Mouse (Mus musculus): ENCODE measurements around the gene Imp3. TPM values are rescaled to one million over a fixed set of nuclear protein-coding genes. Genes with fewer than 3 reads are reported as not detected.
"Not testable (repeated sequence)": the region's sequence is repeated elsewhere in the genome, so short reads cannot be mapped to it uniquely, and the experiment has no call there.

Imp3 gene
- polyA plus RNA-seq, 1 experiment = 122 TPM

DNA sequence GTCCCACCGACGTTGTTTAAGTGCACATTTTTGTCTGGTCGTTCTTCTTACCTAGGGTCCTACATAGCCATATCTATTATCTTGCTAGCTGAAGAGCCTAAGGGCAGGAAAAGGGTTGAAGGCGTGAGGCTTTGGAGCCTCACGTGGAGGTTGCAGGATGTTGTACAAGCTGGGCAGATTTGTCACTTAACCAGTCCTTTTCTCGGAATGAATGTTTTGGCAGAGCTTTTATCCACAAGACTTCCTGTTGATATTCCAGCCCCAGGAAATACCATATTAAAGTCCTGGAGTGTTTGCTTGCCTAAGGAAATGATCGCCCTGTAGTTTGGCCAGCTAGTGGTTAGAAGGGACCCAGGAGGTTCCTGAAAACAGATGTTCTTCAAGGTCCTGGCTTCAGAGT is 1.1 kb downstream of the Imp3 start:
- Histone ChIP-seq H3ac (ENCODE audit: control insufficient read depth, insufficient read length, low read depth) (no peak overlapping the region), H3K79me3 (ENCODE audit: low read depth) (peaks cover 21% of the 10 kb centered on the region), H3K79me2 (ENCODE audit: control insufficient read depth, insufficient read depth) (peaks cover 32% of the 10 kb centered on the region), H3K27me3 (ENCODE audit: control insufficient read depth, insufficient read depth, insufficient read length) (no peaks in the 10 kb centered on the region), H3K36me3 (ENCODE audit: control insufficient read depth, insufficient read depth) (no peaks in the 10 kb centered on the region), H3K4me3 (ENCODE audit: insufficient read depth, poor library complexity, severe bottlenecking) (peak overlapping the region; percentile 74)
- TF ChIP-seq MYOD1 (IDR thresholded peaks at IDR 0.05; ENCODE audit: control insufficient read depth, insufficient read length, low read depth) (no peak), MYOG (IDR thresholded peaks at IDR 0.05; ENCODE audit: control insufficient read depth, extremely low read depth, insufficient read length) (no peak), MAX (IDR thresholded peaks at IDR 0.05) (no peak), USF1 (IDR thresholded peaks at IDR 0.05; ENCODE audit: low read depth) (no peak), FOSL1 (IDR thresholded peaks at IDR 0.05; ENCODE audit: insufficient read depth, low read length, poor library complexity, severe bottlenecking) (no peak), CEBPB (IDR thresholded peaks at IDR 0.05; ENCODE audit: low read depth) (no peak), CTCF (IDR thresholded peaks at IDR 0.05; ENCODE audit: control insufficient read depth, insufficient read depth, insufficient read length) (no peak)

DNA sequence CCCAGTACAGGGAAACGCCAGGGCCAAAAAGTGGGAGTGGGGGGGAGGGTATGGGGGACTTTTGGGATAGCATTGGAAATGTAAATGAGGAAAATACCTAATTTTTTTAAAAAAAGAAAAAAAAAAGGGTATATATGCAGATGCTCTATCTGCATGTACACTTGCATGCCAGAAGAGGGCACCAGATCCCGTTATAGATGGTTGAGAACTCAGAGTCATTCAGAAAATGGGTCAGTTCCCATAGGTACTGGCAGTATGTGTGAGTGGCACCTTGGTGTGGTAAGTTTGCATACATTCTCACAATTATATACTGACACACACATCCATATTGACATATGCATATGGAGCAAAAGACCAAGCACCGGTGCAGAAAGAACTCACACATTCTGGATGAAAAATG is 10.2 kb downstream of the Imp3 start:
- not testable (repeated sequence) for H3K79me2 ChIP-seq (ENCODE audit: control insufficient read depth, insufficient read depth); H3K36me3 ChIP-seq (ENCODE audit: control insufficient read depth, insufficient read depth); H3ac ChIP-seq (ENCODE audit: control insufficient read depth, insufficient read length, low read depth); H3K79me3 ChIP-seq (ENCODE audit: low read depth); H3K4me3 ChIP-seq (ENCODE audit: insufficient read depth, poor library complexity, severe bottlenecking); H3K27me3 ChIP-seq (ENCODE audit: control insufficient read depth, insufficient read depth, insufficient read length)

DNA sequence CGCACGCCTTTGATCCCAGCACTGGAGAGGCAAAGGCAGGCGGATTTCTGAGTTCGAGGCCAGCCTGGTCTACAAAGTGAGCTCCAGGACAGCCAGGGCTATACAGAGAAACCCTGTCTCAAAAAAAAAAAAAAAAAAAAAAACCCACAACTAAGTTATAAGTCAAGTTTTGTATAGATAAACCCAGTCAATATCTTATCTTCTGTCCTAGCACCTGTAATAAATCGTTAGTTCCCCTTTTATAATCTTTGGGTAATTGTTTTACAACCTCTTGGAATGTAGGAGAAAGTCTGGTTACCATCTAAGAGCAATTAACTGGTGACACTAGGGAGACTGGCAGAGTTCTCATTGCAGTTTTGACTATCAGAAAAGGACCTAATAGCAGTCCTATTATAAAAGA is 11.4 kb downstream of the Imp3 start:
- not testable (repeated sequence) for H3K36me3 ChIP-seq (ENCODE audit: control insufficient read depth, insufficient read depth); H3K79me2 ChIP-seq (ENCODE audit: control insufficient read depth, insufficient read depth); H3K79me3 ChIP-seq (ENCODE audit: low read depth)

DNA sequence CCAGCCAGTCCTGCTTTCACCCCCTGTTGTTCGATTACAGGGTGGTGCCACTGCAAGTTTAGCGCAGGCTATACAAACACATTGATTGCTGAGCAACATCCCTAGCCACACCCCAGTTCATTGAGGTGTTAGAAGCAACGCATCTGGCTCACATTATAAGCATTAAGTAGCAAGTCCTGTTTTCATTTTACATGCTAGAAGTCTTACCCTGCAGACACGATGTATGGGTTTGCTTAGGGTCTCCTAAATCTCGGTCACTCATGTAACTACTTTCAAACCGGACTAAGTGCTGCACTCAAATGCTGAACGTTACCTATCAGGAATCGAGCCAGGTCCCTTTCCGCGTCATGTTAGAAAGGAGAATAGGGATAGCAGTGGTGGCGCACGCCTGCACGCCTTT is 12.5 kb downstream of the Imp3 start:
- Histone ChIP-seq H3K27me3 (ENCODE audit: control insufficient read depth, insufficient read depth, insufficient read length) (no peaks in the 10 kb centered on the region), H3K36me3 (ENCODE audit: control insufficient read depth, insufficient read depth) (no peaks in the 10 kb centered on the region), H3K79me3 (ENCODE audit: low read depth) (peaks cover 2% of the 10 kb centered on the region), H3ac (ENCODE audit: control insufficient read depth, insufficient read length, low read depth) (peak overlapping the region; percentile 3), H3K4me3 (ENCODE audit: insufficient read depth, poor library complexity, severe bottlenecking) (peak overlapping the region; percentile 28), H3K79me2 (ENCODE audit: control insufficient read depth, insufficient read depth) (no peaks in the 10 kb centered on the region)
- TF ChIP-seq CTCF (IDR thresholded peaks at IDR 0.05; ENCODE audit: control insufficient read depth, insufficient read depth, insufficient read length) = no peak
- TF ChIP-seq CEBPB (IDR thresholded peaks at IDR 0.05; ENCODE audit: low read depth) = no peak
- no peak for TF ChIP-seq USF1 (IDR thresholded peaks at IDR 0.05; ENCODE audit: low read depth)
- TF ChIP-seq FOSL1 (IDR thresholded peaks at IDR 0.05; ENCODE audit: insufficient read depth, low read length, poor library complexity, severe bottlenecking) = no peak
- no peak for TF ChIP-seq MAX (IDR thresholded peaks at IDR 0.05)
- TF ChIP-seq MYOD1 (IDR thresholded peaks at IDR 0.05; ENCODE audit: control insufficient read depth, insufficient read length, low read depth) = no peak
- no peak for TF ChIP-seq MYOG (IDR thresholded peaks at IDR 0.05; ENCODE audit: control insufficient read depth, extremely low read depth, insufficient read length)

More for the DNA sequence above, 11.4 kb downstream of the Imp3 start:
- H3K4me3 ChIP-seq (ENCODE audit: insufficient read depth, poor library complexity, severe bottlenecking); H3K27me3 ChIP-seq (ENCODE audit: control insufficient read depth, insufficient read depth, insufficient read length); H3ac ChIP-seq (ENCODE audit: control insufficient read depth, insufficient read length, low read depth): not testable (repeated sequence)

DNA sequence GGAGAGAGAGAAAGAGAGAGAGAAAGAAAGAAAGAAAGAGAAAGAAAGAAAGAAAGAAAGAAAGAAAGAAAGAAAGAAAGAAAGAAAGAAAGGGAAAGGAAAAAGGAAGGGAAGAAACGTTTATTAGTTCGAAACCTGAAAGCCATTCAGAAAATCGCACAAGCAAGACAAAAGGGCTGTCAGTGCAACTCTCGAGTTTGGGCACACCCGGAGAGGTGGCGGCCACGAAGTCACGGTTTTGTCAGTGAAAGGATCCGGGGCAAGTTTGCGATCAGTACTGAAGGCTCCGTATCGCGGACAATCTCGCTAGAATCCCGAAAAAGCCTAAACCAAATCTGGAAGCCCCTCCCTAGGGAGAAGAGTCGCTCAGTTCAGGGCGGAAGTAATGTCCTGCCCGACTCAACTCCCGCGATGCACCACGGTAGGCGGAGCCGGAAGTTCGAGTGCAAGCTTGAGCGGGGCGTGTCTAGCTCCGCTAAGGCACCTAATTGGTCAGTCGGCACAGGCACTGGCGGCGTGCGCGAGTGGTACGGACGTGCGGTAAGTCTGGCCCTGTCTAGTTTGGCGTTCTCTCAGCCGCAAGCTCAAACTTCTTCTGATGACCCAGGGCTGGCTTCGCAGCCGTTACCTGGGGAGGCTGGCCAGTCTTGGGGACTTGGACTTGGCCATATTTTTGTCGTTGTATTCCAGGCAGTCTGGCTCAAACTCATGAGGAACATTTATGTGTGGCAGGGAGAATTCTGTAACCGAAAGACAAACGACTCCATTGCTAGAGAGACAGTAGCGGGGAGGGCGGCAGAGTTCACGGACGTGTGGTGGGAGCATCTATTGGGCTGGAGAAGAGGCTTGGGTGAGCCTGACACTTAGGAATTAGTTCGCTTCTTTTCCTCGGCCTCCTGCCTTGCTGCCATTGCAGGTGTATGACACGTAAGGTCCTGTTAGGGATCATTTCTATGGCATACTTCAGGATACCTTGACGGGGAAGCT is 13.4 kb downstream of the Imp3 start, which contains the start of gene Snupn:
TSS of gene Snupn (plus strand) at position 465 of the 987 bp plus-strand sequence.
- Histone ChIP-seq H3ac (ENCODE audit: control insufficient read depth, insufficient read length, low read depth) (peak within 1 kb of the TSS; percentile 87), H3K79me3 (ENCODE audit: low read depth) (peaks cover 2% of the 10 kb centered on the region), H3K36me3 (ENCODE audit: control insufficient read depth, insufficient read depth) (no peaks in the 10 kb centered on the region), H3K4me3 (ENCODE audit: insufficient read depth, poor library complexity, severe bottlenecking) (peak within 1 kb of the TSS; percentile 41), H3K79me2 (ENCODE audit: control insufficient read depth, insufficient read depth) (no peaks in the 10 kb centered on the region), H3K27me3 (ENCODE audit: control insufficient read depth, insufficient read depth, insufficient read length) (no peaks in the 10 kb centered on the region)
- no peak for TF ChIP-seq CTCF (IDR thresholded peaks at IDR 0.05; ENCODE audit: control insufficient read depth, insufficient read depth, insufficient read length)
- no peak for TF ChIP-seq MYOD1 (IDR thresholded peaks at IDR 0.05; ENCODE audit: control insufficient read depth, insufficient read length, low read depth)

DNA sequence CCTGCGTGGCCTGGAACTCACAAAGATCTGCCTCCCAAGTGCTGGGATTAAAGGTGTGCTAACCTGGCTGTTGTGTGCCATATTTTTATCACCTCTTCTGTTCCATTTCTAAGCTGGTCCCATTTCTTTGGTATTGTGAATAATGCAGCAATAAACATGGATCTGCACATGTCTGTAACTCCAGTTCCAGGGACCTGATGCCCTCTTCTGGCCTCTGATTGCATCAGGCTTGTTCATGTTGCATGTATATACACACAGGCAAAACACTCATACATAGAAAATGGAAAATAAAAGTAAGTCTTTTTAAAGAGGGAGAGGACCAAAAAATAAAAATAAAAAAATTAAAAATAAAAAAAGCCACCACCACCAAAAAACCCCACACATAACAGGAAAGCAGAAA is 16.3 kb downstream of the Imp3 start:
- peaks cover 2% of the 10 kb centered on the region for H3K79me3 ChIP-seq (ENCODE audit: low read depth)
- H3K79me2 ChIP-seq (ENCODE audit: control insufficient read depth, insufficient read depth) = no peaks in the 10 kb centered on the region
- H3ac ChIP-seq (ENCODE audit: control insufficient read depth, insufficient read length, low read depth) = no peak overlapping the region
- H3K27me3 ChIP-seq (ENCODE audit: control insufficient read depth, insufficient read depth, insufficient read length) = no peaks in the 10 kb centered on the region
- H3K36me3 ChIP-seq (ENCODE audit: control insufficient read depth, insufficient read depth) = peaks cover 5% of the 10 kb centered on the region
- no peak for TF ChIP-seq CTCF (IDR thresholded peaks at IDR 0.05; ENCODE audit: control insufficient read depth, insufficient read depth, insufficient read length)
- TF ChIP-seq CEBPB (IDR thresholded peaks at IDR 0.05; ENCODE audit: low read depth) = no peak
- no peak for TF ChIP-seq USF1 (IDR thresholded peaks at IDR 0.05; ENCODE audit: low read depth)
- TF ChIP-seq MAX (IDR thresholded peaks at IDR 0.05) = no peak
- no peak for TF ChIP-seq FOSL1 (IDR thresholded peaks at IDR 0.05; ENCODE audit: insufficient read depth, low read length, poor library complexity, severe bottlenecking)
- no peak for TF ChIP-seq MYOG (IDR thresholded peaks at IDR 0.05; ENCODE audit: control insufficient read depth, extremely low read depth, insufficient read length)
- no peak for TF ChIP-seq MYOD1 (IDR thresholded peaks at IDR 0.05; ENCODE audit: control insufficient read depth, insufficient read length, low read depth)
- no peak overlapping the region for H3K4me3 ChIP-seq (ENCODE audit: insufficient read depth, poor library complexity, severe bottlenecking)
